Mouse (Mus musculus) bone marrow macrophage, adult 2 months (primary cell): ENCODE measurements around the gene Vipr1.

ENCODE experiments used
- CTCF ChIP-seq: IDR thresholded peaks from 2 replicates; pipeline ENCODE4 v1.5.1; 2012; ENCODE audit warnings: low read depth, mild to moderate bottlenecking, low read length, moderate library complexity
- POLR2A ChIP-seq: IDR thresholded peaks from 2 replicates; pipeline ENCODE4 v1.6.1; 2012; ENCODE audit warnings: mild to moderate bottlenecking, low read depth, low read length, borderline replicate concordance

DNA sequence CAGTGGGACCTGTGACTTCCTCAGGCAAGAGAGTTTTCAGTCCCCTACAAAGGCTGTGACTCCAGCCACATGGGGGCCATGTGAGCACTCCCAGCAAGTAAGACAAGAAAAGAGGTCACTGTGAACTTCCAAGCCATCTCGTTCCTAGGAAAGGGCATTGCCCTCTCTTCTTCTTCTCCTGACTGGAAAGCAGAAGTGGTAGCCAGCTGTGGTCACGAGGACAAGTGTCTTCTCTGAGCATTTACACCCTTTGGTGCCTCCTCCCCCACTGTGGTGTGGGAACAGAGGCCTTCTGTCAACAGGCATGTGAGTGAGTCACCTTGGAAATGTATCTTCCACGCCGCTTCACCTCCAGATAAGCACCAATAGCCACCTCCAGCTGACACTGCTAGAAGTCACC, 10.6 kb upstream of the Vipr1 start:
- TF ChIP-seq POLR2A (no peak), CTCF (no peak)
